Mouse (Mus musculus): ENCODE data around the gene Scarf1. TPM values are rescaled to one million over a fixed set of nuclear protein-coding genes. Genes with fewer than 3 reads are reported as not detected.

Scarf1 gene
- total and polyA plus RNA-seq, 3 experiments = 0.15 to 0.28 TPM; not detected in 1

DNA sequence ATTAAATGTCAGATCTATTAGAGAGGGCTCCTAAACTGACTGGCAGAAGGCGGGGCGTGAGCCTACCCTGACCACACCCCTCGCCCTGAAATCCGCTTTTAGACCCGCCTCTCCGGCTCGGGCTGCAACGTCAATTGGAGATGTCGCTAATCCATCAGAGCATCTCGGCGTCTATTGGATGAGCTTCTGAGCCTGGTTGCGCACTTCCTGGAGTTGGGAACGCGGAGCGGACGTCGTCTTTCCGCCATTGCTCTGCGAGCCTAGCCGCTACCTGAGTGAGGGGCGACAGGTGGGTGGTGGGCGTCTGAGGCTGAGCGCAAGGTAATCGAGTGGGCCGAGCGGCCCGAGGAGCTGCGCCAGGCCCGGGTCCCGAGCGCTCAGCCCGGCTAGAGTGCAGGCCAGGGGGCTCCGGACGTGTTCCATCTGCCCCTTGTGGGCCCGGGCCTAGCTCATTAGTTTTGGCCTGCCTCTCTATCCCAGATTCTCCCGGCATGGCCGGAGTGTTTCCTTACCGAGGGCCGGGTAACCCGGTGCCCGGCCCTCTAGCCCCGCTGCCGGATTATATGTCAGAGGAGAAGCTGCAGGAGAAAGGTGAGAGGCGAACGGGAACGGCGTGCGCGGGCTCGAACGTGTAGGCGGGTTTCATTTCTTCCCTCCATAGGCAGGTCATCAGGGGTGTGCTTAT lies 26.6 kb upstream of the Scarf1 start, which contains the start of gene Prpf8 (continued):
- TF ChIP-seq ELF1 (IDR thresholded peaks at IDR 0.05; ENCODE audit: low read depth, low read length) = peak; percentile 96
- TF ChIP-seq TBP (IDR thresholded peaks at IDR 0.05; ENCODE audit: low read depth, low read length) = peak; percentile 83
- TF ChIP-seq RAD21 (IDR thresholded peaks at IDR 0.05; ENCODE audit: low read depth, low read length) = no peak
- TF ChIP-seq POLR2AphosphoS2 (IDR thresholded peaks at IDR 0.05; ENCODE audit: low read length) = peak; percentile 86

GRCm38 (mm10) chr11:75487496-75487895 lies 25.8 kb upstream of the Scarf1 start:
- Histone ChIP-seq H3K27ac (ENCODE audit: control insufficient read depth, low read depth, low read length) (peak overlapping the region; percentile 80), H3K9ac (ENCODE audit: control insufficient read depth, low read depth, low read length, poor library complexity, severe bottlenecking) (peak overlapping the region; percentile 96), H3K4me3 (ENCODE audit: control insufficient read depth in 1 of 2, insufficient read depth in 1 of 2, low read depth in 2 of 2, low read length in 2 of 2) (peak overlapping the region; percentile 92 to 97), H3K4me1 (ENCODE audit: control insufficient read depth in 1 of 2, insufficient read depth in 2 of 2, low read length in 2 of 2) (peaks cover 5 to 8% of the 10 kb centered on the region in 2 experiments; a peak in 3 of 4 replicates), H3K79me2 (ENCODE audit: control insufficient read depth, insufficient read depth, low read length, poor library complexity) (peaks cover 30% of the 10 kb centered on the region), H3K27me3 (ENCODE audit: control insufficient read depth in 1 of 2, insufficient read depth in 2 of 2, low read length in 2 of 2) (no peaks in the 10 kb centered on the region), H3K36me3 (ENCODE audit: control insufficient read depth in 1 of 2, insufficient read depth in 2 of 2, low read length in 2 of 2) (peaks cover 20 to 33% of the 10 kb centered on the region in 2 experiments), H3K9me3 (replicated peaks; ENCODE audit: insufficient read depth, low read length) (no peaks in the 10 kb centered on the region)
- DNase-seq (ENCODE audit: low read depth, low spot score) = peak; percentile 53
- TF ChIP-seq USF1 (IDR thresholded peaks at IDR 0.05; ENCODE audit: low read depth, low read length) (no peak), TBP (IDR thresholded peaks at IDR 0.05; ENCODE audit: low read depth, low read length) (0 out of 2 replicates have a peak, but pooled peaks have one; percentile 11), KAT2A (conservative IDR thresholded peaks at IDR 0.05; ENCODE audit: low read depth, low read length) (no peak)

- Histone ChIP-seq H3K27ac (ENCODE audit: control insufficient read depth, low read depth, low read length) (no peak overlapping the region), H3K9ac (ENCODE audit: control insufficient read depth, low read depth, low read length, poor library complexity, severe bottlenecking) (no peak overlapping the region), H3K9me3 (replicated peaks; ENCODE audit: insufficient read depth, low read length) (no peaks in the 10 kb centered on the region), H3K4me1 (ENCODE audit: control insufficient read depth in 1 of 2, insufficient read depth in 2 of 2, low read length in 2 of 2) (no peaks in the 10 kb centered on the region), H3K36me3 (ENCODE audit: control insufficient read depth in 1 of 2, insufficient read depth in 2 of 2, low read length in 2 of 2) (peaks cover 0 to 82% of the 10 kb centered on the region in 2 experiments; a peak in 2 of 4 replicates), H3K4me3 (ENCODE audit: control insufficient read depth in 1 of 2, insufficient read depth in 1 of 2, low read depth in 2 of 2, low read length in 2 of 2) (no peak overlapping the region), H3K79me2 (ENCODE audit: control insufficient read depth, insufficient read depth, low read length, poor library complexity) (peaks cover 3% of the 10 kb centered on the region; the same call in 1 of the 2 replicates), H3K27me3 (ENCODE audit: control insufficient read depth in 1 of 2, insufficient read depth in 2 of 2, low read length in 2 of 2) (no peaks in the 10 kb centered on the region)
- no peak for DNase-seq (ENCODE audit: low read depth, low spot score)
- TF ChIP-seq EP300 (IDR thresholded peaks at IDR 0.05; ENCODE audit: low read depth in 1 of 2, low read length in 2 of 2) = no peak
- TF ChIP-seq ZMIZ1 (IDR thresholded peaks at IDR 0.05; ENCODE audit: low read depth, low read length) = no peak
- no peak for TF ChIP-seq ZKSCAN1 (IDR thresholded peaks at IDR 0.05; ENCODE audit: low read depth, low read length)
These were observed 18.9 kb upstream of the Scarf1 start for GRCm38 (mm10) chr11:75494296-75495049.

DNA sequence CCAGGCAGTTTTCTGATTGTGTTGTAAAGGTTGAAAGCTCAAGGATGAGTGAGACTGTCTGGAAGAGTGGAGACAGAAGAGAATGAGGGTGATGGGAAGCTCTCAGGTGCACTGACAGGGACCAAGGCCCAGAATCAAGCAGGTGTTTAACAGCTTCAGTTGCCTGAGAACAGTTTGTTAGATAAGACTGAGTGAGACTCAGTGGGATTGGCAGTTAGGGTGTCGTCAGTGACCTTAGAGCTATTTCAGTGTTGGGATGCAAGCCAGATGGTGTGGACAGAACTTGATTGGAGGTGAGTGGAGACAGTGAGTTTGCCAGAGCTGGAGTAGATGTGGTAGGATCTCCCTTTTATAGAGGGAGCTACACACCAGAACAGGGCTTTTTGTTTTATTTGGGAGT lies 15.2 kb upstream of the Scarf1 start:
- no peaks in the 10 kb centered on the region for H3K4me1 ChIP-seq (ENCODE audit: control insufficient read depth in 1 of 2, insufficient read depth in 2 of 2, low read length in 2 of 2)

More for the DNA sequence above, 15.2 kb upstream of the Scarf1 start:
- peaks cover 0 to 88% of the 10 kb centered on the region in 2 experiments; a peak in 2 of 4 replicates for H3K36me3 ChIP-seq (ENCODE audit: control insufficient read depth in 1 of 2, insufficient read depth in 2 of 2, low read length in 2 of 2)
- no peak overlapping the region for H3K27ac ChIP-seq (ENCODE audit: control insufficient read depth, low read depth, low read length)
- H3K4me3 ChIP-seq (ENCODE audit: control insufficient read depth in 1 of 2, insufficient read depth in 1 of 2, low read depth in 2 of 2, low read length in 2 of 2) = no peak overlapping the region
- H3K27me3 ChIP-seq (ENCODE audit: control insufficient read depth in 1 of 2, insufficient read depth in 2 of 2, low read length in 2 of 2) = no peaks in the 10 kb centered on the region
- TF ChIP-seq ELF1 (IDR thresholded peaks at IDR 0.05; ENCODE audit: low read depth, low read length) = no peak
- TF ChIP-seq POLR2A (IDR thresholded peaks at IDR 0.05; ENCODE audit: control insufficient read depth in 1 of 2, insufficient read depth in 1 of 2, low read depth in 1 of 2, low read length in 2 of 2, poor library complexity in 1 of 2) = peak in 1 of 2 experiments; percentile 26; a peak in 1 of 4 replicates
- H3K79me2 ChIP-seq (ENCODE audit: control insufficient read depth, insufficient read depth, low read length, poor library complexity) = no peaks in the 10 kb centered on the region
- H3K9ac ChIP-seq (ENCODE audit: control insufficient read depth, low read depth, low read length, poor library complexity, severe bottlenecking) = no peak overlapping the region
- no peaks in the 10 kb centered on the region for H3K9me3 ChIP-seq (replicated peaks; ENCODE audit: insufficient read depth, low read length)
- DNase-seq (ENCODE audit: low read depth, low spot score) = no peak

Data from MEL (cell line).